Mouse (Mus musculus): ENCODE data around the gene Ap4b1.

DNA sequence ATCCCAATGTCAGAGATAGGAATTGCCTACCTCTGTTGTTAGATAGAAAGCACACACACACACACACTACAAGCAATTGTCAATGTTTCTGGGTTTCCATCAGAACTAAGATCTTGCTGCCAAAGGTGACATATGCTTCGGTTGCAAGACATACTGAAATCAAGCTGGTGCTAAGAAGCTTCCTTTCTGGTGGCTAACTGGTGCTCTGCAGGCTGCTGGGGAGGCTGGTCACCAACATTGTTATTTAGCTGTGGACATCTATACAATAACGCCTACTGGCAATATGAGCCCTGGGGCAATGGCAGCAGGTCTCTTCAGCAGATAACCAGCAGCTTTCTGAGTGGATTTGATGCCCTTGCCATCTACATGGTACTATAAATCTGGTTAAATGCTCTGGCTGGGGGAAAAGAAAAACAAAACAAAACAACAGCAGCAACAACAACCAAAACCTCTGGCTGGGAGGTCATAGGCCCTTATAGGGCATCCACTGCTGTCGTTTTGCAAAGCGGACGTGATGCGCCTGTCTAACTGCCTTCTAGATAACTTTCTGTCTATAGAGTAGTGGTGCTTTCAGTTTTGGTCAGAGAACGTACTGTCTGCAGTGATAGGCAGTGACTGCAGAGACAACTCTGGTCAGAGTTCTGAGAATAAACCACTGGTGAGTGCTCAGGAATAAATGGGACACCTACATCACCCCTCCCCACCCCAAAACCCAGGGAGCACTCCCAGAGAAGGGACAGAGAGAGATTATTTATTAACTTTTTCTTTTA lies 47.9 kb downstream of the Ap4b1 start:
- TF ChIP-seq CTCF (IDR thresholded peaks at IDR 0.05; ENCODE audit: low read depth, low read length): no peak
- no peak for TF ChIP-seq TAL1 (conservative IDR thresholded peaks at IDR 0.05; ENCODE audit: low read depth, low read length)
- TF ChIP-seq GATA1 (IDR thresholded peaks at IDR 0.05; ENCODE audit: borderline replicate concordance, low read length): no peak
- no peak for TF ChIP-seq POLR2AphosphoS5 (IDR thresholded peaks at IDR 0.05; ENCODE audit: insufficient replicate concordance, low read depth, low read length)
- no peak for TF ChIP-seq GATA2 (IDR thresholded peaks at IDR 0.05; ENCODE audit: borderline replicate concordance, low read depth, low read length)
